Mouse (Mus musculus) embryonic fibroblast, embryonic 13.5 days (primary cell): ENCODE data around the gene Gm21820. TPM values are rescaled to one million over a fixed set of nuclear protein-coding genes. Genes with fewer than 3 reads are reported as not detected.
"Not testable (repeated sequence)": the region's sequence is repeated elsewhere in the genome, so short reads cannot be mapped to it uniquely, and the experiment has no call there.

Experiments
- H3K27ac ChIP-seq: 2 replicates; pipeline ENCODE4 v1.5.1; 2012; ENCODE audit warnings: low read length, control low read depth, inconsistent platforms; ENCODE audit not compliant: insufficient read depth
- H3K4me1 ChIP-seq: 2 replicates; pipeline ENCODE4 v1.6.1; 2011; ENCODE audit warnings: low read length; ENCODE audit not compliant: control insufficient read depth, insufficient read depth
- H3K4me3 ChIP-seq: 2 replicates; pipeline ENCODE4 v1.5.1; 2011; ENCODE audit warnings: mild to moderate bottlenecking, control low read depth, low read length; ENCODE audit not compliant: insufficient read depth
- polyA plus RNA-seq: library from polyadenylated mRNA; stranded (reverse); fragments of >200 nt; gene quantifications from 2 replicates; pipeline ENCODE4 v1.2.4, GENCODE M21; 2011; ENCODE audit warnings: low read depth; ENCODE audit not compliant: missing spikeins, insufficient read length

Gene Gm21820
- not detected in 2 replicates for polyA plus RNA-seq

GRCm38 (mm10) chrY:5249341-5249740 lies at the start of gene Gm21820:
Gm21820 (minus strand) TSS chrY:5249441.
- H3K27ac ChIP-seq, H3K4me3 ChIP-seq, H3K4me1 ChIP-seq: not testable (repeated sequence)

Other genes starting within 250 kb of the Gm21820 start
- not detected in 2 replicates for gene Gm20918, start 205.5 kb downstream of the Gm21820 start, polyA plus RNA-seq